Mouse (Mus musculus): ENCODE data around the gene Lrp6. TPM values are rescaled to one million over a fixed set of nuclear protein-coding genes. Genes with fewer than 3 reads are reported as not detected.
A peak's percentile ranks its signal among the peaks of the same experiment; 100 is the strongest.

The Lrp6 gene
- polyA plus RNA-seq, 1 experiment from 2014 or later: 12.4 TPM

DNA sequence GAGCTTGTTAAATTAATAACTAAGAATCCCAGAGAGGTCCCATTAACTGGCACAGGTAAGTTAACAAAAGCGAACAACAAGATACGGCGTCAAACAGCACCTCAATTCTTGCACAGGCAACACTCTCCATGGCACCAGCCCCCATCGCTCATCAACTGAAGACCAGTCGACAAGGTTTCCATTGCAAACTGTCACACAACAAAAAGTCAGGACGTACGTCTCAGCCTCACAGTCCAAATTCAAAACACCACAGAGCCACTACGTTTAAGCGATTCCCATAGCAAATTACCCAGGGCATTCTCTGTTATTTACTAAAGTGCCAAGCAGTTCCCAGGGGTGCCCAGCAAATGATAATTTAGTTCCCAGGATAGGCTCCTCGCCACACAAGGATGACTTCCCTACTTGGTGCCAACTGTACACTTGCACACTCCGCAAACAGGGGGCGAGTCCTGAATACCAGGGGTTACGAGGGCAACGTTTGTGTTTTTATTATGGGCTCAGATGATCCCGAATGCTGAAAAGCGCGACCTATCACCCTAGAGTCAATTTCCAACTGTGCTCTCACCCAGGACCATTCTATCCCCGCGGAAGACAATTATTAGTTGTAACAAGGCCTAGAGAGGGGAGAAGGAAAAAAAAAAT, 1.0 kb downstream of the Lrp6 start:
- WGBS: under 1% methylated on average over 19 of the region's 19 CpGs
- Histone ChIP-seq H3K36me3 (ENCODE audit: control insufficient read depth, insufficient read depth) (no peaks in the 10 kb centered on the region), H3K9me3 (ENCODE audit: control insufficient read depth) (no peaks in the 10 kb centered on the region), H3K27ac (ENCODE audit: low read depth, low read length) (0 out of 2 replicates have a peak overlapping the region, but pooled peaks have one; percentile 99), H3K4me2 (replicated peaks; ENCODE audit: low read depth) (peak overlapping the region; percentile 74), H3K9ac (ENCODE audit: low read depth, low read length) (peak overlapping the region; percentile 98), H3K4me3 (ENCODE audit: low read depth, low read length) (peak overlapping the region; percentile 93), H3K4me1 (replicated peaks; ENCODE audit: control insufficient read depth, insufficient read depth, low read length) (peaks cover 17% of the 10 kb centered on the region), H3K27me3 (replicated peaks; ENCODE audit: control insufficient read depth, insufficient read depth, low read length) (no peaks in the 10 kb centered on the region)
- peak; percentile 22; the same call in 1 of the 2 replicates for TF ChIP-seq CTCF (IDR thresholded peaks at IDR 0.05; ENCODE audit: low read depth)
- ATAC-seq: no peak

DNA sequence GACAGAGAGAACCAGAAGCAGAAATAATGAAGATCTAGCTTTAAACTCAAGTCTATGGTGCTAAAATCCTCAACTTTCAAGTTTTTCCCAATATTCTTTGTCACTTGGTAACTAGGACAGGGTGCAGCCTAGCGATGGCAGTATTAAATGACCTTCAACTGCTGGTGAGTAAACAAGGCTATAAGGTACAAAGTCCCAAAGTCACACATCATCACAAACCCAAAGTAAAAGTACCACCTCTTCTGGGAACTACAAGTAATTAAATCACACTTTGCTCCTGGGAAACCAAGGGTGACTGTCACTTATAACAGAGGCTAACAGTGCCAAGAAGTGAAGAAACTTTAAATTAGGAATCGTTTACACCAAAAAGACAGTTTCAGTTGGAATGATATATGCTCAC, 2.2 kb downstream of the Lrp6 start:
- Histone ChIP-seq H3K27me3 (replicated peaks; ENCODE audit: control insufficient read depth, insufficient read depth, low read length) (no peaks in the 10 kb centered on the region), H3K27ac (ENCODE audit: low read depth, low read length) (no peak overlapping the region), H3K4me3 (ENCODE audit: low read depth, low read length) (no peak overlapping the region), H3K9ac (ENCODE audit: low read depth, low read length) (no peak overlapping the region), H3K4me1 (replicated peaks; ENCODE audit: control insufficient read depth, insufficient read depth, low read length) (peaks cover 17% of the 10 kb centered on the region), H3K9me3 (ENCODE audit: control insufficient read depth) (no peaks in the 10 kb centered on the region), H3K4me2 (replicated peaks; ENCODE audit: low read depth) (peak overlapping the region; percentile 74), H3K36me3 (ENCODE audit: control insufficient read depth, insufficient read depth) (no peaks in the 10 kb centered on the region)
- 25% methylated on average over 2 of the region's 2 CpGs for WGBS
- peak; percentile 29 for ATAC-seq
- 0 out of 2 replicates have a peak, but pooled peaks have one; percentile 3 for TF ChIP-seq CTCF (IDR thresholded peaks at IDR 0.05; ENCODE audit: low read depth)

DNA sequence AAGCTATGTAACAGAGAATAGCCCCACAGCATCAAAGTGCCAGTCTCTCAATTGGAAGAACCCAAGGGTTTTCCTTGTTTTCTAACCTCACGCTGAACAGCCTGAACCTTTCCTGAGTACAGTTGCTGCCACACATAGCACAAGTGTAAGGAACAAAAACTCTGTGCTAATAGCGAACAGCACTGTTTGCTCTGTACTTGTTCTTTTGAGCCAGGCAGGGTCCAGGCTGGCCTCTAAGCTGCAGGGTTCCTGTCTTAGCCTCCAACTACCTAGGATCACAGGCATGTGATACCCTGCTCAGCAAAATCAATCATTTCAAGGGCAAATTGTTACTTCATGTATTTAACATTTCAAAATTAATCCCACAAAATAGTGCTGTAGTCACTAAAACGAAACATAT, 7.1 kb downstream of the Lrp6 start:
- ATAC-seq: no peak
- Histone ChIP-seq H3K36me3 (ENCODE audit: control insufficient read depth, insufficient read depth) (no peaks in the 10 kb centered on the region), H3K9ac (ENCODE audit: low read depth, low read length) (no peak overlapping the region), H3K4me3 (ENCODE audit: low read depth, low read length) (no peak overlapping the region), H3K9me3 (ENCODE audit: control insufficient read depth) (no peaks in the 10 kb centered on the region), H3K4me2 (replicated peaks; ENCODE audit: low read depth) (no peak overlapping the region), H3K4me1 (replicated peaks; ENCODE audit: control insufficient read depth, insufficient read depth, low read length) (peaks cover 9% of the 10 kb centered on the region), H3K27ac (ENCODE audit: low read depth, low read length) (no peak overlapping the region), H3K27me3 (replicated peaks; ENCODE audit: control insufficient read depth, insufficient read depth, low read length) (no peaks in the 10 kb centered on the region)
- no peak for TF ChIP-seq CTCF (IDR thresholded peaks at IDR 0.05; ENCODE audit: low read depth)
- WGBS: 66% methylated on average over 3 of the region's 3 CpGs

DNA sequence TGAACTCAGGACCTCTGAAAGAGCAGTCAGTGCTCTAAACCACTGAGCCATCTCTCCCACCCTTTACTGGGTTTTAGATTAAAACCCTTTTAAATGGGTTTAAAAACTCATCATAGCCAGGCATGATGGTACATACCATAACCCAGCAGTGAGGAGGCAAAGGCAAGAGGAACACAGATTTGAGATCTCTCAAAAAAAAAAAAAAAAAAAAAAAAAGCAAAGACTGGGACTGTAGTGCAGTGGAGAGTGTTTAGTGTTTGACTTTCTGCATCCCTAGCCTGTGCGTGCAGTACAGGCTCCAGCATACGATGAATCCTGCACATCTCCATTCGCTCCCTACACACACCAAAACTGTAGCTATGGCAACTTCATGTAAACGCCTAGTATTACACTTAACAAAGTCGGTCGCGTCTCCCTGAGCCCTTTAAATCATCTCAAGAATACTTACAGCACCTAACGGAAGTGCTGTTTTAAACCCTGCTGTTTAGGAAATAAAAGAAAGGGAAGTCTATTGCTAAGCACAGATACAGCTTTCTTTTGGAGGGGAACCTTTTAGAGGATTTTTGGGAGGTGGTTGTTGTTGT, 8.1 kb downstream of the Lrp6 start:
- WGBS: 48% methylated on average over 8 of the region's 8 CpGs
- no peak for TF ChIP-seq CTCF (IDR thresholded peaks at IDR 0.05; ENCODE audit: low read depth)
- Histone ChIP-seq H3K36me3 (ENCODE audit: control insufficient read depth, insufficient read depth) (no peaks in the 10 kb centered on the region), H3K9me3 (ENCODE audit: control insufficient read depth) (no peaks in the 10 kb centered on the region), H3K27ac (ENCODE audit: low read depth, low read length) (no peak overlapping the region), H3K4me3 (ENCODE audit: low read depth, low read length) (no peak overlapping the region), H3K27me3 (replicated peaks; ENCODE audit: control insufficient read depth, insufficient read depth, low read length) (no peaks in the 10 kb centered on the region), H3K9ac (ENCODE audit: low read depth, low read length) (no peak overlapping the region), H3K4me2 (replicated peaks; ENCODE audit: low read depth) (no peak overlapping the region), H3K4me1 (replicated peaks; ENCODE audit: control insufficient read depth, insufficient read depth, low read length) (0 out of 2 replicates have a peak, but pooled peaks cover 3% of the 10 kb centered on the region)
- ATAC-seq: no peak

DNA sequence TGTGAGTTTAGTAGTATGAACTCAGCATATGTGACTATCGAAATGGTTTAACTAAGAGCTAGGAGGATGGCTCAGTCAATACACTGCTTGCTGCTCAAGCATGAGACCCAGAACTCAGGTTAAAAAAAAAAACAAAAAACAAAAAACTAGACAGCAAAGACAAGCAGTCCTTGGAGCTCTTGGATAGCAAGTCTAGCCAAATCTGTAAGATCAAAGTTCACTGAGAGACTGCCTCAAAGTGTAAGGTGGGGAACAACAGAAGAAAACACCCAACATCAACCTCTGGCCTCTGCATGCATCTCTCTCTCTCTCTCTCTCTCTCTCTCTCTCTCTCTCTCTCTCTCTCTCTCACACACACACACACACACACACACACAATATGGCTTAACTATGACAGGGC, 9.7 kb downstream of the Lrp6 start:
- Histone ChIP-seq H3K4me2 (replicated peaks; ENCODE audit: low read depth) (no peak overlapping the region), H3K9ac (ENCODE audit: low read depth, low read length) (no peak overlapping the region), H3K27me3 (replicated peaks; ENCODE audit: control insufficient read depth, insufficient read depth, low read length) (no peaks in the 10 kb centered on the region), H3K9me3 (ENCODE audit: control insufficient read depth) (no peaks in the 10 kb centered on the region), H3K27ac (ENCODE audit: low read depth, low read length) (no peak overlapping the region), H3K36me3 (ENCODE audit: control insufficient read depth, insufficient read depth) (no peaks in the 10 kb centered on the region), H3K4me3 (ENCODE audit: low read depth, low read length) (no peak overlapping the region), H3K4me1 (replicated peaks; ENCODE audit: control insufficient read depth, insufficient read depth, low read length) (0 out of 2 replicates have a peak, but pooled peaks cover 3% of the 10 kb centered on the region)
- 97% methylated on average over 1 of the region's 1 CpGs for WGBS
- TF ChIP-seq CTCF (IDR thresholded peaks at IDR 0.05; ENCODE audit: low read depth): no peak
- no peak for ATAC-seq

DNA sequence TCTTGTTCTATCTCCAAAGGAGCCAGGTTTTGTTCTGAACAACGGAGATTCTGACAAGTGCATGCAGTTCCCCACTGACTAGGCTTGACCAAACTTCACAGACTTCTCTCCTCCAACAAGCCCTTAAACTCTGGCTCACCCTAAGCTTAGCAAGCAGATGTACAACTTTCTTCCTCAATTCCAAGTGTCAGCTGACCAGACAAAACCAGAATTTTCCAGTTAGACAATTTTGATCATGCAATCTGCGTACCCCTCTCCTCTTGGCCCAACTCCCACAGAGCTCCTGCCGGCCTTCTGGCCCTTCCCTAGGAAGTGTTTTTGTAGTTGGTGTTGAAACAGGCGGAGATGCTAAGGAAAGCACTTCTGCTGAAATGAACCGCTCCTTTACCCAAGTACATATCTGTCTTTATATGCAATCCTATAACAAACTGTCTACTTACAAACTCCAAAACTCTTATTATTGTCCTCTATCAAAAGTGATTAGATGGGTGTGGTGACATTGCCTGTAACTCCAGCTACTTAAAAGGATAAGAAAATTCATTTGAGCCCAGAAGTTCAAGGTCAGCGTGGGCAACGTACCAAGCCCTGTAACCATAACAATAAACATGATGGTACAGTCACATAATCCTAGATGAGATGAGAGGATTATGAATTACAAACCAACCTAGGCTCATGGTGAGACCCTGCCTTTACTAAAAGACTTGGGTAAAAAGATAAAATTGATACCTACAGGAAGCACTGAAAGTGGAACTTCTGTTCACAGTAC, 10.4 kb downstream of the Lrp6 start:
- H3K9me3 ChIP-seq (ENCODE audit: control insufficient read depth): no peaks in the 10 kb centered on the region
- H3K27me3 ChIP-seq (replicated peaks; ENCODE audit: control insufficient read depth, insufficient read depth, low read length): no peaks in the 10 kb centered on the region
- H3K9ac ChIP-seq (ENCODE audit: low read depth, low read length): no peak overlapping the region
- no peak overlapping the region for H3K4me2 ChIP-seq (replicated peaks; ENCODE audit: low read depth)
- no peak overlapping the region for H3K4me3 ChIP-seq (ENCODE audit: low read depth, low read length)
- WGBS: 47% methylated on average over 7 of the region's 7 CpGs
- no peak for TF ChIP-seq CTCF (IDR thresholded peaks at IDR 0.05; ENCODE audit: low read depth)
- no peak for ATAC-seq
- H3K27ac ChIP-seq (ENCODE audit: low read depth, low read length): no peak overlapping the region
- H3K4me1 ChIP-seq (replicated peaks; ENCODE audit: control insufficient read depth, insufficient read depth, low read length): 0 out of 2 replicates have a peak, but pooled peaks cover 3% of the 10 kb centered on the region
- H3K36me3 ChIP-seq (ENCODE audit: control insufficient read depth, insufficient read depth): no peaks in the 10 kb centered on the region

Data from intestine, postnatal 0 days (tissue).